Mouse (Mus musculus) bone marrow, adult 2 months (tissue): ENCODE measurements around the gene Rgs6. TPM values are rescaled to one million over a fixed set of nuclear protein-coding genes. Genes with fewer than 3 reads are reported as not detected.

Experiments used
- H3K27ac ChIP-seq: fragments of 200-500 bp; 2 replicates; pipeline ENCODE4 v1.5.1; 2012; ENCODE audit warnings: low read depth, mild to moderate bottlenecking, control low read depth, inconsistent platforms, low read length; ENCODE audit not compliant: control insufficient read depth, poor library complexity, insufficient read depth
- H3K4me1 ChIP-seq: fragments of 200-500 bp; 2 replicates; pipeline ENCODE4 v1.6.1; 2011; ENCODE audit warnings: low read length; ENCODE audit not compliant: control insufficient read depth, insufficient read depth
- H3K4me3 ChIP-seq: fragments of 200-500 bp; replicated peaks from 2 replicates; pipeline ENCODE3; 2011; ENCODE audit warnings: mild to moderate bottlenecking, low read depth, low read length, control low read depth; ENCODE audit not compliant: control insufficient read depth
- CTCF ChIP-seq: fragments of 200-500 bp; IDR thresholded peaks from 2 replicates; pipeline ENCODE4 v1.5.1; 2011; ENCODE audit warnings: low read length, control low read depth; ENCODE audit not compliant: control insufficient read depth, insufficient read depth
- POLR2A ChIP-seq: fragments of 200-500 bp; IDR thresholded peaks from 2 replicates; pipeline ENCODE4 v1.6.1; 2011; ENCODE audit warnings: low read depth, mild to moderate bottlenecking, control low read depth, low read length, borderline replicate concordance; ENCODE audit not compliant: control insufficient read depth
- WGBS: fragments of 180-500 bp; shearing (Covaris S2); methylation state at CpG from one replicate; pipeline ENCODE4 v1.1.7; 2018; 5-methylcytosine and 5-hydroxymethylcytosine counted together
- polyA plus RNA-seq: library from polyadenylated mRNA; stranded (reverse); fragments of >200 nt; gene quantifications from 2 replicates; pipeline ENCODE4 v1.2.4, GENCODE M21; 2011; ENCODE audit warnings: low replicate concordance; ENCODE audit not compliant: missing spikeins, insufficient read depth, insufficient read length

Rgs6 gene
- polyA plus RNA-seq, 1 experiment, result 1.6 TPM

DNA sequence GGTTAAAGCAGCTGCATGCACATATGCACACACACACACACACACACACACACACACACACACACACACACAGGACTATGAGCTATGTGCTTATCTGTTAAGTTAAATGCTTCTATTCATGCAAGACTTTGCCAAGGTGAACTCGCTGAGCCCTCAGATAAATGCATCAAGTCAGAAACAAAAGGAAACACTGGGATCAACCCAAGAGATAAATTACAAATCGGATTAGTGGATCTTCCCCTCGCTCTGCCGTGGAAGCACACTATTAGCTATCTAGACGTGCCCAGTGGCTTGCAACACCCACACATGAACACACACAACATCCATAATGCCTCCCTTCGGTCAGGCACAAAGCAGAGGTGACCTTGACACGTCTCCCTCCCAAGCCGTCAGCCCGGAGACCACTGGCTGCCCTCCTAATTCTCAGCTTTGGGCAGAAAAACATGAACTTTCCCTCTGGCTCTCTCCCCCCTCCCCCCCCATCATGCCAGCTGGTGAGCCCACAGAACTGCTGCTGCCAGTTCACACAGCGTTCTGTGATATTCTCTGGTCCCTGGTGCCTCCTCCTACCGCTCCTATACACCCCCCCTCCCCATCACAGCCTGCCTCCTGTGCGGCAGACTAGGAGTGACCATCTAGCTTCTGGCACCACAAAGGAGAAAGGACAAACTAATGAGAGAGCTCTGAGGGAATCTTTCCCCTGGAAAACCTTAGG, 581.6 kb downstream of the Rgs6 start:
- 58% methylated on average over 12 of the region's 12 CpGs for WGBS
- H3K27ac ChIP-seq, result no peak overlapping the region
- TF ChIP-seq POLR2A (no peak), CTCF (no peak)

DNA sequence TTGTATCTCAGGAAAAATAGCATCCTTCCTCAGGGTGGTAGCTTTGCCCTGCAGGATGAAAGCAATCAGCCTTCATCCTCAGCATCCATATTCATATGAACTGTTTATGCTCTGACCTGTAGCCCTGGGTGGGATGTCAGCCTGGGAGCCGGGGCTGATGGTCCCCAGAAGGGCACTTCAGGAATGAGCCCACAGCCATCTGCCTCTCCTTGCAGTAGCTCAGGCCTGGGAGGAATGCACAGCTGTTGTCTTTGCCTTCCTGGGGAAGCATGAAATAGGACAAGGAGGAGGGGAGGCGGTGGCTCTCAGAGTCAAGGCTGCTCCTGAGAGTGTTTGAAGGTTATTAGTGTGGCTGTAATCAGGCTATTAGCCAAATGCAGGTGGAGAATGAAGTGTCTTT, 590.7 kb downstream of the Rgs6 start:
- no peak overlapping the region for H3K4me3 ChIP-seq
- 70% methylated on average over 2 of the region's 2 CpGs for WGBS
- no peaks in the 10 kb centered on the region for H3K4me1 ChIP-seq
- TF ChIP-seq CTCF (no peak), POLR2A (no peak)
- no peak overlapping the region for H3K27ac ChIP-seq

More for the DNA sequence above, 581.6 kb downstream of the Rgs6 start:
- Histone ChIP-seq H3K4me3 (no peak overlapping the region), H3K4me1 (no peaks in the 10 kb centered on the region; the same call in 1 of the 2 replicates)

DNA sequence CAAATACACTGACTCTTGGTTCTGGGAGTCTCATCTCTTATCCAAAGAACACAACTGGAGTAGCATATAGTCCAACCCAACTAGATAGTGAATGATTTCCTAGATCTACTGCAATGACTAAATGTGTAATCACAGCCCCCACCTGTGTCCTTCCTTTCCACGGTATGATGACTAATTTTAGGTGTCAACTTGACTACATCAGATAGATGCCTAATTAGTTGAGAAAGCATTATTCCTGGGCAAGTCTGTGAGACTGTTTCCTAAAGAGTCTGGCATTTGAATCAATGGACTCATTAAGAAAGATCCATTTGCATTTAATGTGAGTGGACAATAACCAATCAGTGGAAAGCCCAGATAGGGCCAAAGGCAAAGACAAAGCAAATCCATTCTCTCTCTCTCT, 591.8 kb downstream of the Rgs6 start:
- 69% methylated on average over 1 of the region's 1 CpGs for WGBS
- no peak for TF ChIP-seq CTCF
- Histone ChIP-seq H3K27ac (no peak overlapping the region), H3K4me1 (no peaks in the 10 kb centered on the region), H3K4me3 (no peak overlapping the region)

DNA sequence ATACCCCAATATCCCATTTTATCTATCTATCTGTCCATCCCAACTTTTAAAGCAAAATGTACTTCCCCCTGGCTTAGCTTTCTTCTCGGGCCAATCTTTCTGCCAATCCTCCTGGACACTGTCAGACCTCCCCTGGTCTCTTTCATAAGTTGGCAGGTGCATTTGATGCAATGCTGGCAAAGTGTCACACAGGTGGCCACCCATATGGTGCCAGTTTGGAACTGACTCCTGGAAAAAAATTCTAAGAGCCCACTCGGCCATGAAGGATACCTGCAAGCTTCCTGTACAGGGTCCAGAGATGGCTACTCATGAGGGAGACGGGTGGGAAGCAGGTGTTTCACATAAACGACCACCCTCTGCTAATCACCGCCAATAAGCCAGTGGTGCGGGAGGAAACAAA, 592.5 kb downstream of the Rgs6 start:
- 68% methylated on average over 6 of the region's 6 CpGs for WGBS
- Histone ChIP-seq H3K4me3 (no peak overlapping the region), H3K4me1 (no peaks in the 10 kb centered on the region), H3K27ac (no peak overlapping the region)
- TF ChIP-seq POLR2A (no peak), CTCF (no peak)

DNA sequence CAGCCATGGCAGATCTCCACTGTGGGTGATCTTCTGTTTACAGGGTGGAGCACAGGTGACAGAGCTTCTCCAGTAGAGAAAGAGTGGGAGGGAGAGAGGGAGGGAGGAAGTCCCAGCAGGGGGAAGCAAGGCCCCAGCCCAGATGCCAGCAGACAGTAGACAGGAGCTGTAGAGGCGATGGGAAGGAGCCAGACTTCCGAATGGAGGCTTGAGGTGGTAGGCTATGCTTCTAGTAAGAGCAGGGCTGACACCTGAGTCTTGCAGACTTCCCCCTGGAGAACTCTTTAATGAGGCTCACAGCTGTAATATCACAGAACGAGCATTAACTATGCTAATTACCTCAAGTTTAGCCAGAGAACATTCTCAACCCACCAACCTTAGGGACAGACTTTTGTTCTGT, 613.6 kb downstream of the Rgs6 start:
- Histone ChIP-seq H3K4me1 (no peaks in the 10 kb centered on the region; the same call in 1 of the 2 replicates), H3K4me3 (no peak overlapping the region), H3K27ac (no peak overlapping the region)
- TF ChIP-seq POLR2A (no peak), CTCF (no peak)
- WGBS, result 33% methylated on average over 3 of the region's 3 CpGs

DNA sequence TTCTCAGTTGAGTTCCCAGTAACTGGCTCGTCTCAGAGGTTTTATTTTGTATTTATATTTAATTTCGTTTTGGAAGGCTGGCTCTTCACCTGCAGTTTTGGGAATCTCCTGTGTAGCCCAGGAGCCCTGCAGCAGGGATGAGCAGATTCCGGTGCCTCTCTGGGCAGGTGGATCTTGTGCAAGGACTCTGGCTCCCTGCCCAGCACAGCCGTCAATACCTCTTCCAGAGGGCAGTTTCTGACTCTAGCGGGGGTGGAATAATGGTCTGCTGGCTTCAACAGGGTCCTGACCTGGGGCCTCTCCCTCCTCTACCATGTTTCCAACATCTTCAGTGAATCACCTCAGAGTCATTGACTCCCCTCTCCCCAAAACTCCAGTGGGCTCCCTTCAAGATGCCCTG, 616.3 kb downstream of the Rgs6 start:
- 76% methylated on average over 5 of the region's 5 CpGs for WGBS
- H3K4me3 ChIP-seq, result no peak overlapping the region
- no peaks in the 10 kb centered on the region; the same call in none of the 2 replicates for H3K4me1 ChIP-seq
- TF ChIP-seq POLR2A (no peak), CTCF (no peak)
- no peak overlapping the region for H3K27ac ChIP-seq

GRCm38 (mm10) chr12:83206866-83207265, 618.8 kb downstream of the Rgs6 start:
- WGBS, result 67% methylated on average over 6 of the region's 6 CpGs
- Histone ChIP-seq H3K4me3 (no peak overlapping the region), H3K27ac (no peak overlapping the region), H3K4me1 (no peaks in the 10 kb centered on the region; the same call in none of the 2 replicates)
- TF ChIP-seq POLR2A (no peak), CTCF (no peak)

GRCm38 (mm10) chr12:83207481-83207880, 619.4 kb downstream of the Rgs6 start:
- Histone ChIP-seq H3K4me3 (no peak overlapping the region), H3K27ac (no peak overlapping the region; the same call in 1 of the 2 replicates), H3K4me1 (no peaks in the 10 kb centered on the region; the same call in none of the 2 replicates)
- 62% methylated on average over 5 of the region's 5 CpGs for WGBS
- TF ChIP-seq POLR2A, result no peak
- no peak for TF ChIP-seq CTCF
